Mouse (Mus musculus): ENCODE data around the gene Os9. TPM values are rescaled to one million over a fixed set of nuclear protein-coding genes. Genes with fewer than 3 reads are reported as not detected.

The Os9 gene
- total and polyA plus RNA-seq, 3 experiments: 42.4 to 60.4 TPM; not detected in 1

GRCm38 (mm10) chr10:127121066-127121477, at the start of gene Os9 (continued):
- no peak for TF ChIP-seq MEF2A (IDR thresholded peaks at IDR 0.05; ENCODE audit: extremely low read depth, insufficient replicate concordance, low read depth, low read length, poor library complexity, severe bottlenecking)
- TF ChIP-seq HCFC1 (IDR thresholded peaks at IDR 0.05; ENCODE audit: low read depth, low read length): peak; percentile 99

DNA sequence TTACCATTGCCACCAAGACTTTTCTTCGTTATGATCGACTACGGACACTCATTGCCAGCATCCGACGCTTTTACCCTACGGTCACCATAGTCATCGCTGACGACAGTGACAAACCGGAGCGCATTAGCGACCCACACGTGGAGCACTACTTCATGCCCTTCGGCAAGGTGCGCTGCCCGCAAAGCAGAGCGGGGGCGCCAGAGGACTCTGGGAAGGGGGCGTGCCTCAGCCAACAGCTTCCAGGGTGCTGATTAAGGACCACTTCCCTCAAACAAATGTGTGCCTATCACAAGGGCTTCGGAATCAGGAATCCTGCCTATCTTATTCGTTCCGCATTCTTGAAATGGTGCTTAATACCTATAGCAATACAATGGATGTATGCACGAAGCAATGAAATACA, 49.1 kb upstream of the Os9 start:
- DNase-seq (ENCODE audit: low read depth, low spot score): no peak
- no peaks in the 10 kb centered on the region for H3K9me3 ChIP-seq (replicated peaks; ENCODE audit: insufficient read depth, low read length)
- no peak overlapping the region for H3K4me3 ChIP-seq (ENCODE audit: control insufficient read depth in 1 of 2, insufficient read depth in 1 of 2, low read depth in 2 of 2, low read length in 2 of 2)
- H3K27me3 ChIP-seq (ENCODE audit: control insufficient read depth in 1 of 2, insufficient read depth in 2 of 2, low read length in 2 of 2): no peaks in the 10 kb centered on the region
- H3K9ac ChIP-seq (ENCODE audit: control insufficient read depth, low read depth, low read length, poor library complexity, severe bottlenecking): no peak overlapping the region
- H3K4me1 ChIP-seq (ENCODE audit: control insufficient read depth in 1 of 2, insufficient read depth in 2 of 2, low read length in 2 of 2): peaks cover 0 to 3% of the 10 kb centered on the region in 2 experiments; a peak in 1 of 4 replicates
- H3K79me2 ChIP-seq (ENCODE audit: control insufficient read depth, insufficient read depth, low read length, poor library complexity): peaks cover 22% of the 10 kb centered on the region
- peaks cover 0 to 3% of the 10 kb centered on the region in 2 experiments; a peak in 2 of 4 replicates for H3K36me3 ChIP-seq (ENCODE audit: control insufficient read depth in 1 of 2, insufficient read depth in 2 of 2, low read length in 2 of 2)
- peak in 2 of 3 experiments; percentile 16 to 25; a peak in 2 of 6 replicates for TF ChIP-seq CTCF (IDR thresholded peaks at IDR 0.05 in 2 of 3, conservative IDR thresholded peaks at IDR 0.05 in 1 of 3; ENCODE audit: control insufficient read depth in 1 of 3, insufficient read depth in 1 of 3, low read depth in 2 of 3, low read length in 3 of 3, poor library complexity in 1 of 3, severe bottlenecking in 1 of 3)
- TF ChIP-seq ZKSCAN1 (IDR thresholded peaks at IDR 0.05; ENCODE audit: low read depth, low read length): no peak
- no peak overlapping the region for H3K27ac ChIP-seq (ENCODE audit: control insufficient read depth, low read depth, low read length)

DNA sequence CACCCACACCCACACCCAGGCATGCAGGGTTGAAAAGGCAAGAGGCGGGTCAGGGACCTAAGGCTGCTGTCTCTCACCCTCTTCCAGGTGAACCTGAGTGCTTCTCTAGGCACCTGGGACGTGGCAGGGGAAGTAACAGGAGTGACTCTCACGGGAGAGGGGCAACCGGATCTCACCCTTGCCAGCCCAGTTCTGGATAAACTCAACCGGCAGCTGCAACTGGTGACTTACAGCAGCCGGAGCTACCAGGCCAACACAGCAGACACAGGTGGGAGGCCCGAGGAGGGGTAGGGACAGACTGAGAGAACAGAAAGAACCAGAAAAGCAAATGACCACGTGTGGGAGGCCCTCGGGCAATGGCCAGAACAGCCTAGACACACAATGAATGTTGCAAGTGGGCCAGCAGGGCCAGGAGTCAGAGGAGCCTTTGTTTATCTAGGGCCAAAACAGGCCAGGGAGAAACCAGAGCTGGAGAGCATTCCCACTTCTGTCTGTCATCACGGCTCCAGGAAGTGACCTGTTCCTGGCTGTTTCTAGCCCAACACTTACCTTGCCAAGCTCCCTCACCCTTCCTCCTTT, 46.8 kb upstream of the Os9 start:
- no peak overlapping the region for H3K4me3 ChIP-seq (ENCODE audit: control insufficient read depth in 1 of 2, insufficient read depth in 1 of 2, low read depth in 2 of 2, low read length in 2 of 2)
- no peaks in the 10 kb centered on the region for H3K9me3 ChIP-seq (replicated peaks; ENCODE audit: insufficient read depth, low read length)
- DNase-seq (ENCODE audit: low read depth, low spot score): no peak
- H3K27me3 ChIP-seq (ENCODE audit: control insufficient read depth in 1 of 2, insufficient read depth in 2 of 2, low read length in 2 of 2): no peaks in the 10 kb centered on the region
- peaks cover 26% of the 10 kb centered on the region for H3K79me2 ChIP-seq (ENCODE audit: control insufficient read depth, insufficient read depth, low read length, poor library complexity)
- no peak for TF ChIP-seq NRF1 (IDR thresholded peaks at IDR 0.05; ENCODE audit: insufficient read depth, low read depth, low read length, poor library complexity, severe bottlenecking)
- TF ChIP-seq UBTF (IDR thresholded peaks at IDR 0.05; ENCODE audit: borderline replicate concordance, insufficient read depth, low read depth, low read length): no peak
- no peak for TF ChIP-seq E2F4 (IDR thresholded peaks at IDR 0.05; ENCODE audit: borderline replicate concordance, low read depth, low read length)
- no peak overlapping the region for H3K27ac ChIP-seq (ENCODE audit: control insufficient read depth, low read depth, low read length)
- H3K36me3 ChIP-seq (ENCODE audit: control insufficient read depth in 1 of 2, insufficient read depth in 2 of 2, low read length in 2 of 2): peaks cover 3 to 11% of the 10 kb centered on the region in 2 experiments; a peak in 3 of 4 replicates
- no peak overlapping the region for H3K9ac ChIP-seq (ENCODE audit: control insufficient read depth, low read depth, low read length, poor library complexity, severe bottlenecking)
- peaks cover 0 to 13% of the 10 kb centered on the region in 2 experiments; a peak in 3 of 4 replicates for H3K4me1 ChIP-seq (ENCODE audit: control insufficient read depth in 1 of 2, insufficient read depth in 2 of 2, low read length in 2 of 2)

GRCm38 (mm10) chr10:127166771-127167613, 46.1 kb upstream of the Os9 start:
- Histone ChIP-seq H3K9ac (ENCODE audit: control insufficient read depth, low read depth, low read length, poor library complexity, severe bottlenecking) (peak overlapping the region; percentile 91), H3K27me3 (ENCODE audit: control insufficient read depth in 1 of 2, insufficient read depth in 2 of 2, low read length in 2 of 2) (no peaks in the 10 kb centered on the region)
- no peak for TF ChIP-seq ZMIZ1 (IDR thresholded peaks at IDR 0.05; ENCODE audit: low read depth, low read length)
- TF ChIP-seq TAL1 (IDR thresholded peaks at IDR 0.05; ENCODE audit: low read length): no peak
- TF ChIP-seq KAT2A (conservative IDR thresholded peaks at IDR 0.05; ENCODE audit: low read depth, low read length): no peak
- no peak for TF ChIP-seq SMC3 (IDR thresholded peaks at IDR 0.05; ENCODE audit: low read depth, low read length)
- TF ChIP-seq POLR2A (IDR thresholded peaks at IDR 0.05; ENCODE audit: control insufficient read depth in 1 of 2, insufficient read depth in 1 of 2, low read depth in 1 of 2, low read length in 2 of 2, poor library complexity in 1 of 2): no peak
- no peak for TF ChIP-seq POLR2AphosphoS2 (IDR thresholded peaks at IDR 0.05; ENCODE audit: low read length)
- peak; percentile 25 to 34; a peak in 2 of 4 replicates for TF ChIP-seq EP300 (IDR thresholded peaks at IDR 0.05; ENCODE audit: low read depth in 1 of 2, low read length in 2 of 2)
- no peak for TF ChIP-seq MAZ (IDR thresholded peaks at IDR 0.05; ENCODE audit: low read depth, low read length)
- TF ChIP-seq TBP (IDR thresholded peaks at IDR 0.05; ENCODE audit: low read depth, low read length): no peak
- no peak for TF ChIP-seq ZC3H11A (IDR thresholded peaks at IDR 0.05; ENCODE audit: low read depth, low read length)
- TF ChIP-seq MYC (IDR thresholded peaks at IDR 0.05; ENCODE audit: low read depth, low read length): peak; percentile 90
- TF ChIP-seq MEF2A (IDR thresholded peaks at IDR 0.05; ENCODE audit: extremely low read depth, insufficient replicate concordance, low read depth, low read length, poor library complexity, severe bottlenecking): no peak
- TF ChIP-seq CTCF (IDR thresholded peaks at IDR 0.05 in 2 of 3, conservative IDR thresholded peaks at IDR 0.05 in 1 of 3; ENCODE audit: control insufficient read depth in 1 of 3, insufficient read depth in 1 of 3, low read depth in 2 of 3, low read length in 3 of 3, poor library complexity in 1 of 3, severe bottlenecking in 1 of 3): no peak
- peak; percentile 27; the same call in 1 of the 2 replicates for TF ChIP-seq SIN3A (IDR thresholded peaks at IDR 0.05; ENCODE audit: low read length)
- TF ChIP-seq CHD2 (IDR thresholded peaks at IDR 0.05; ENCODE audit: low read length): no peak

More at GRCm38 (mm10) chr10:127166771-127167613, 46.1 kb upstream of the Os9 start:
- no peaks in the 10 kb centered on the region for H3K9me3 ChIP-seq (replicated peaks; ENCODE audit: insufficient read depth, low read length)
- H3K36me3 ChIP-seq (ENCODE audit: control insufficient read depth in 1 of 2, insufficient read depth in 2 of 2, low read length in 2 of 2): peaks cover 2 to 11% of the 10 kb centered on the region in 2 experiments; a peak in 3 of 4 replicates
- peak overlapping the region; percentile 88 for H3K27ac ChIP-seq (ENCODE audit: control insufficient read depth, low read depth, low read length)
- peaks cover 26% of the 10 kb centered on the region for H3K79me2 ChIP-seq (ENCODE audit: control insufficient read depth, insufficient read depth, low read length, poor library complexity)
- H3K4me3 ChIP-seq (ENCODE audit: control insufficient read depth in 1 of 2, insufficient read depth in 1 of 2, low read depth in 2 of 2, low read length in 2 of 2): peak overlapping the region; percentile 67 to 68
- peak; percentile 68 for DNase-seq (ENCODE audit: low read depth, low spot score)
- peaks cover 0 to 13% of the 10 kb centered on the region in 2 experiments; a peak in 3 of 4 replicates for H3K4me1 ChIP-seq (ENCODE audit: control insufficient read depth in 1 of 2, insufficient read depth in 2 of 2, low read length in 2 of 2)

Data from MEL (cell line).